8 mouse cellular contexts compared by ENCODE assay signal in genomic region chr4:105109990-105110683, GRCm38 (mm10). TPM values are rescaled to one million over a fixed set of nuclear protein-coding genes. Genes with fewer than 3 reads are reported as not detected.
DNase-seq lines count a peak whose midpoint lies in the region; ATAC-seq and TF ChIP-seq lines count a peak whose summit lies in the region.

No protein-coding gene starts in this region.

- WGBS in kidney, embryonic 14.5 days = 3% methylated on average over 23 of the region's 24 CpGs
- 3% methylated on average over 24 of the region's 24 CpGs for WGBS in forebrain, embryonic 15.5 days
- 3% methylated on average over 24 of the region's 24 CpGs for WGBS in small intestine, adult 2 months

- no peak for DNase-seq in kidney, adult 18-20 months
- DNase-seq in brain, adult 2 months (ENCODE audit: low read depth, low spot score) = peak; percentile 91
- peak; percentile 28 to 52 for DNase-seq in layer of hippocampus, postnatal 10 days (ENCODE audit: low spot score in 2 of 2)
- DNase-seq in lung, postnatal 36 days = peak; percentile 21
- no peak for DNase-seq in ovary, adult 18-20 months (ENCODE audit: low spot score)

- no peaks in the 10 kb centered on the region for H3K9me3 ChIP-seq in kidney, embryonic 14.5 days (ENCODE audit: control insufficient read depth, low read length)
- no peaks in the 10 kb centered on the region for H3K9me3 ChIP-seq in forebrain, embryonic 15.5 days

- TF ChIP-seq POLR2A in small intestine, adult 2 months (IDR thresholded peaks at IDR 0.05; ENCODE audit: low read depth, low read length) = no peak; the same call in none of the 2 replicates

- H3K36me3 ChIP-seq in kidney, embryonic 14.5 days (ENCODE audit: control insufficient read depth, insufficient read depth, low read length) = no peaks in the 10 kb centered on the region
- no peaks in the 10 kb centered on the region for H3K36me3 ChIP-seq in forebrain, embryonic 15.5 days
- no peaks in the 10 kb centered on the region for H3K36me3 ChIP-seq in small intestine, adult 2 months (ENCODE audit: control insufficient read depth, insufficient read depth, low read length)

- peak overlapping the region; percentile 97 for H3K4me2 ChIP-seq in kidney, embryonic 14.5 days (replicated peaks; ENCODE audit: low read depth, low read length)
- peak overlapping the region; percentile 87 for H3K4me2 ChIP-seq in forebrain, embryonic 15.5 days (replicated peaks)

- no peak overlapping the region for H3K27ac ChIP-seq in kidney, embryonic 14.5 days (ENCODE audit: low read depth, low read length)
- H3K27ac ChIP-seq in forebrain, embryonic 15.5 days (replicated peaks) = peak overlapping the region; percentile 81
- peak overlapping the region; percentile 19 for H3K27ac ChIP-seq in small intestine, adult 2 months (ENCODE audit: insufficient read depth, low read depth, low read length)

- peaks cover 5% of the 10 kb centered on the region; the same call in 1 of the 2 replicates for H3K4me1 ChIP-seq in kidney, embryonic 14.5 days (ENCODE audit: control insufficient read depth, insufficient read depth, low read length)
- H3K4me1 ChIP-seq in forebrain, embryonic 15.5 days = peaks cover 26% of the 10 kb centered on the region
- peaks cover 3% of the 10 kb centered on the region; the same call in 1 of the 2 replicates for H3K4me1 ChIP-seq in small intestine, adult 2 months (ENCODE audit: control insufficient read depth, insufficient read depth, insufficient read length, low read length)

- peak overlapping the region; percentile 69 for H3K9ac ChIP-seq in kidney, embryonic 14.5 days (ENCODE audit: low read depth, low read length)
- peak overlapping the region; percentile 96 for H3K9ac ChIP-seq in forebrain, embryonic 15.5 days (replicated peaks)

- ATAC-seq in kidney, embryonic 14.5 days (ENCODE audit: low FRiP score, low TSS enrichment) = peak; percentile 59
- peak; percentile 84 for ATAC-seq in forebrain, embryonic 15.5 days (replicated peaks)

- TF ChIP-seq CTCF in small intestine, adult 2 months (IDR thresholded peaks at IDR 0.05; ENCODE audit: extremely low read depth, insufficient read length, insufficient replicate concordance, low read depth, low read length) = no peak

- peaks cover 14% of the 10 kb centered on the region for H3K27me3 ChIP-seq in kidney, embryonic 14.5 days (ENCODE audit: control insufficient read depth, insufficient read depth, low read length)
- H3K27me3 ChIP-seq in forebrain, embryonic 15.5 days = no peaks in the 10 kb centered on the region
- no peaks in the 10 kb centered on the region for H3K27me3 ChIP-seq in small intestine, adult 2 months (ENCODE audit: control insufficient read depth, insufficient read depth, low read length)

- H3K4me3 ChIP-seq in kidney, embryonic 14.5 days (ENCODE audit: low read length) = peak overlapping the region; percentile 76
- peak overlapping the region; percentile 70 for H3K4me3 ChIP-seq in forebrain, embryonic 15.5 days
- peak overlapping the region; percentile 95 for H3K4me3 ChIP-seq in small intestine, adult 2 months (ENCODE audit: low read depth, low read length)

RNA-seq across cellular contexts. Expression of gene Prkaa2, which starts 0.4 kb away (rescaled TPM):
- polyA plus RNA-seq in kidney, embryonic 14.5 days (2014; fragmentation: Nextera tagmentation; extraction: Ambion mirVana) = 2.8 and 5.5 TPM in 2 replicates
- 11.2 and 11.5 TPM in 2 replicates for polyA plus RNA-seq in forebrain, embryonic 15.5 days (2015; fragmentation: Nextera tagmentation; extraction: Ambion mirVana)
- 10 to 100 TPM; 22.5 to 23.5 TPM for total RNA-seq in layer of hippocampus, postnatal 10 days (2021)
- 1.0 and 1.2 TPM in 2 replicates for polyA plus RNA-seq in small intestine, adult 2 months (2012; rRNA removed)

RNA-seq across cellular contexts. Expression of gene Plpp3, which starts 47.0 kb away (rescaled TPM):
- polyA plus RNA-seq in kidney, embryonic 14.5 days (2014; fragmentation: Nextera tagmentation; extraction: Ambion mirVana) = 41.6 and 53.0 TPM in 2 replicates
- 74.4 and 75.6 TPM in 2 replicates for polyA plus RNA-seq in forebrain, embryonic 15.5 days (2015; fragmentation: Nextera tagmentation; extraction: Ambion mirVana)
- 100 to 1,000 TPM; 147 to 149 TPM for total RNA-seq in layer of hippocampus, postnatal 10 days (2021)
- polyA plus RNA-seq in small intestine, adult 2 months (2012; rRNA removed) = 29.8 and 48.5 TPM in 2 replicates

Comparison
In these comparisons a context has a peak if more than half of its experiments do, and no peak if none do; other contexts are left out.
1. DNase-seq: peak in brain, adult 2 months (single experiment), layer of hippocampus, postnatal 10 days (2 of 2) and lung, postnatal 36 days (single experiment); none in kidney, adult 18-20 months (single experiment) and ovary, adult 18-20 months (single experiment).
2. Peak in every context shown above with its lines, with median percentiles within 50 percentile points of each other: H3K4me3 ChIP-seq.